Mouse (Mus musculus): Measurements from ENCODE around the gene Psmc3ip.

The Psmc3ip gene

DNA sequence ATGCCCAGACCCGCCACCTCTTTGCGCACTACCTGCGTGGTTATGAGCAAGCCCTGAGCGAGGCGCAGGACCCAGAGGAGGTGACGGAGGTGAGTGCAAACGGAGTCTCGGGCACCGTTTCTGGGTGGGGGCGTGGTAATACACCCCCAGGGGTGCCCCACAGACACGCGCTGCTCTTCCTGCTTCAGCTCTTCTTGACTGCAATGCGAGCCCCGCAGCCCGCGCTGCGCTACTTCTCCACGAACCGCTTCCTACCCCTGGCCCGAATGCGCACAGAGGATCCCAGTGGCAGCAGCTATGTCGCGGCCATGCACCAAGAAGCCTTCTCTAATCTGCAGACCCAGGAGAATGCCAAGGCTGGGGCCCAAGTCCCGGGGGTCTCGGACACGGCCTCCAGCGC lies 15.5 kb downstream of the Psmc3ip start:
- DNase-seq (ENCODE audit: low spot score in 2 of 2), result no peak

DNA sequence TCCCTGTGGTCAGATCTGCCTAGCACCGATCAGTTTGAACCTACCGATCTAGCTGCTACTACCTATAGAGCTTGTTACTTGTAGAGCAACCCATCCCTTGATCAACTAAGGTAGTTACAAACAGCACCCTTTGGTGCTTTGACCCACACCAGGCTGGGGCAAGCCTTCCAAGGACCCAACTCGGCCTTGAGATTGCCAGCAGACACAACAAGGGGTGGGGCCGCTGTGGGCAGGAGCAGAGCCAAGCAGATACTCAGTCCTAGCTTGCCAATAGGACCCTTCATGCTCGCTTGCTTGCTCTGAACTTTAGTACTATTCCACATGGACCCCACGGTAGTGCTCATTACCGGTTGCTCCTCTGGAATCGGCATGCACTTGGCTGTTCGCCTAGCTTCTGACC lies 17.1 kb downstream of the Psmc3ip start, which contains the start of gene Hsd17b1:
Gene Hsd17b1 (plus strand): TSS at position 291 of the 400 bp plus-strand sequence.
- DNase-seq (ENCODE audit: low spot score in 2 of 2), result no peak

DNA sequence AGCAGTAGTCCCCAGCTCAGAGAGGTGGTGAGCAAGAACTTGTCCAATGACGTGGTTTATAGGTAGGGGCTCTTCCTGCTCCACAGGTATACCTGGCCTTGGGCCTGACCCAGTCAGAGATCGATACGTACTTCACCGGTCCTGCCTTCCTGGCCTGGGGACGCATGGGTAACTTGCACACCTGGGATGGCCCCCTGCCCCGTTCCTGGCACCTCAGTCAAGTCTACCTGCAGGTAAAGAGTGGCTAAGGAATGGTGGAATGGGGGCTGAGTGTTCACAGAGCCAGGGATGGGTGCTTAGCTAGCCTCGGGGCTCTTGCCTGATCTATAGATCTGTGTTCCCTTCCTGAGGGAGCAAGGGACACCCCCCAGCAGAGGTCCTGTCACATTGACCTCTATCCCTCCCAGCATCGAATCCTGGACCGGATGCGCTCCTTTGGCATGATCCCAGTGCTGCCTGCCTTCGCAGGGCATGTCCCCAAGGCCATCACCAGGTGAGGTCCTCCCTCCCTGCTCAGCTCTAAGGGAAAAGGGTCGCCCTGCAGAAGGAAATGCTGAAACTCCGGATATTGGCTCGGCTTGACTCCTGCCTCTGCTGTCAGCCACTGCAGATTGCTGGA lies 23.3 kb downstream of the Psmc3ip start:
- DNase-seq (ENCODE audit: low spot score in 2 of 2), result no peak

DNA sequence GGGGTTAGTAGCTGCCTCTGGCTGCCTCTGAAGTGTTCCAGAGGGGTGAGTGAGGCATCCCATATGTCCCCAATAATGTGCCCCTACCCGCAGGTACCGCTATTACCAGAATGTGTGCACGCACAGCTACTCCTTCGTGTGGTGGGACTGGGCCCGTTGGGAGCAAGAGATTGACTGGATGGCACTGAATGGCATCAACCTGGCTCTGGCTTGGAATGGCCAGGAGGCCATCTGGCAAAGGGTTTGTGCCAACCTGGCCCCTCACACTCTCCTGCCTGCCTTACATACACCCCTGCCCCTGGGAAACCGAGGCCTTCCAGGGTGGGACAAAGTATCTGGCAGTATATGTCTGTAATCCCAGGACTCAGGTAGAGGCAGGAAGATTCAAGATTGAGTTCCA lies 24.2 kb downstream of the Psmc3ip start:
- no peak for DNase-seq (ENCODE audit: low spot score in 2 of 2)

DNA sequence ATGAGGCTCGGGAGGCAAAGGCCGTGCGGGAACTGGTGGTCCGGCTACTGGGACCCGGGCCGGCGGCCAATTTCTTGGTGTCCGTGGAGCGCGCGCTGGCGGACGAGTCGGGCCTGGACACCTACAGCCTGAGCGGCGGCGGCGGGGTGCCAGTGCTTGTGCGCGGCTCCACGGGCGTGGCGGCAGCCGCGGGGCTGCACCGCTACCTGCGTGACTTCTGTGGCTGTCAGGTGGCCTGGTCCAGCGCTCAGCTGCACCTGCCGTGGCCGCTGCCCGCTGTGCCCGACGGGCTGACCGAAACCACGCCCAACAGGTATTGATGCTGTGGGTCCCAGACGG lies 25.1 kb downstream of the Psmc3ip start:
- no peak for DNase-seq (ENCODE audit: low spot score in 2 of 2)

DNA sequence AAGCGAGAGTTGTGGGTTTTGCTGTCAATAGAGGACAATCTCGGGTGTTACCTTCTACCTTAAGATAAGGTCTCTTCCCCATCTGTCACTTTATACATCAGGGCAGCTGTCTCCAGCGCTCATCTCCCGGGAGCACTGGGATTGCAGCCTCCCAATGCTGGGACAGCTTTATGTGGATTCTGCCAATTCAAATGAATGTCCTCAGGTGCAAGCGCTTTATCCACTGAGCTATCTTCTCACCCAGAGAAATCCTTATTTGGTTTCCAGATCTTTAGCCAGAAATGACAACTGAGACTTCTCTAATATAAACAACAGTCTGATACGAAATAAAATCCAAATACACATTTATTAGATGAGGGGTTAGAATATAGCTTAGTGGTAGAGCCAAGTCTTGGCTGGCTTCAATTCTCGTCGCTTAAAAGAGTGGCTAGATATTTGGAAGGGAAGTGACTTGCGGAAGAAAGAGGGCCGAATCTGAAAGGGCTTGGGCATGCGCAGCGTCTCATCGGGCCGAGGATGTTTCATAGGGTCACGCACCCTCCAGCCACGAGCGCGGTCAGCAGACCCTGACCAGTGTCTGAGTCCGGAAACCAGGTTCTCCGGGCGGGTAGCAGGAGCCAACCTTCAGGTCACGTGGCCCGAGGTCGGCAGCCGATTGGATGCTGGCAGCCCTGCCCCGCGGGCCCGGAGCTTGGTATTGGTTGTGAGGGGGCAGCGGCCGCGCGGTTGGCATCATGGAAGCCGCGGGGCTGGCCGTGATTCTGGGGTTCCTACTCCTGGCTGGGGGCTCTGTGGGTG lies 25.6 kb downstream of the Psmc3ip start, which contains the start of gene Naglu:
Gene Naglu (plus strand): TSS at position 622 of the 798 bp plus-strand sequence.
- peak; percentile 95 to 96 for DNase-seq (ENCODE audit: low spot score in 2 of 2)

DNA sequence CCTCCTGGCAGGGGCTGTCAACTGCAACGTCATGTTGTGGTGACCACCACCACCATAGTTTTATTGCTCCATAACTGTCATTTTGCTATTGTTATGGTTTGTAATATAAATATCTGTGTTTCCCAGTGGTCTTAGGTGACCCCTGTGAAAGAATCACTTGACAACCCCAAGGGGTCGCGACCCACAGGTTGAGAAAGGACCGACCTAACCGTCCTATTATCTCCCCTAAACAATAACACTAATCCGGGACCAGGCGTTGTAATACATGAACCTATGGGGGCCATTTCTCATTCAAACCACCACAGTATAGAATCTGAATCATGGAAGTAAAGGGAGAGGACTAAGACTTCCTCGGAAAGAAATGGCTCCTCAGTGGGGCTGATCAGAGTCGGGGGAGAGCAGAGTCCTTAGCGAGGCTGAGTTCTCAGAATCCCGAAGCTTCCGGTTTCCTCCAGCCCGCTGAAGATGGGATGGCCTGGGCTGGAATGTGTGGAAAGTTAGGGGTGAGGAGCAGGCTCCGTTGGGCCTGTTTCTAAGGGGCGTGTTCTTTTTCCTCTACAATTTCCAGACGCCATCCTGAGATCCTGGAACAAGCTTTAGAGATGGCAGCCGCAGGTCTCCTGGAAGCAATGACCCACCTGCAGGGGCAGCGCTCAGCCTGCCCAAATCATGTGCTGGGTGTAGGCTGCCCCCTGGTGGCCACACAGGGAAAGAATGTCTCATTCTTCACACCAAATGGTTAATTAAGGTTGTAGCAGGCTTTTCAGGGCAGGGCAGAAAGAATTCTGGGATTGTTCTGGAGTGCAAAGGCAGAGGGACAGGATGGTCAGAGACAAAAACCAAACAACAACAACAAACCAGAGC lies 28.5 kb downstream of the Psmc3ip start:
- peak; percentile 69 to 82 for DNase-seq (ENCODE audit: low spot score in 2 of 2)

DNA sequence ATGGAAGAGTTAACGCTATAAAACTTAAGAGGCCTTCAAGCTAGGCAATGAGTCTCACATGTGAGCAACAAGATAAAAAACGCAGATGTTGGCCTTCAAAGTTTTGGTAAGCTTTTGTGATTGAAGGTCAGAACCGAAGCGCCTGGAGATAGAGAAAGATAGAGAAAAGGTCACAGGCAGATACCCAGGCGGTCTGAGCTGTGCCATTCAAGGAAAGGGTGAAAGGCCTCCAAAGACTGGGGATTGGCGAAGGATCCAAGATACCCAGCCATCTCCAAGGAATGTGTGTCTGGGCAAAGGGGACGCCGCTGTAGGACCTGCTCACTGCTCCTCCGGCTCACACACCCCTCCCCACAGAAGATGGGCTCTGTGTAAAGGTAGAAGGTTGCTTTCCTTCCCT lies 30.2 kb downstream of the Psmc3ip start:
- DNase-seq (ENCODE audit: low spot score in 2 of 2), result no peak

DNA sequence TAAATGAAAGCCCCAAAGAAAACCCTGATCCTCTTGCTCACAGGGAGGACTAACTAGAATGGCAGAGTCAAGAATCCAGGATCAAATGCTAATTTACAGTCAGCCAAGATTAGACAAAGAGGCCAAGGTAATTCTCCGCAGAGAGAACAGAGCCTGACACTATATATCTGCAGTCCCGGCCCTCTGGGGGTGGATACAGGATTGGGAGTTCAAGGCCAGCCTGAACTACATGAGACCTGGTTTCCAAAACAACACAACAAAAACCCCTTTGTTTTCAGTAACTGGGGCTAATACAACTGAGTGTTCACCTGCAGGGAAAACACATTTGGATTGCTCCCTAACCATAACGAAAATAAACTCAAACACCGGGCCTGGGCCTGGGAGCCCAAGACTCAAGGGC lies 30.8 kb downstream of the Psmc3ip start:
- no peak for DNase-seq (ENCODE audit: low spot score in 2 of 2)

DNA sequence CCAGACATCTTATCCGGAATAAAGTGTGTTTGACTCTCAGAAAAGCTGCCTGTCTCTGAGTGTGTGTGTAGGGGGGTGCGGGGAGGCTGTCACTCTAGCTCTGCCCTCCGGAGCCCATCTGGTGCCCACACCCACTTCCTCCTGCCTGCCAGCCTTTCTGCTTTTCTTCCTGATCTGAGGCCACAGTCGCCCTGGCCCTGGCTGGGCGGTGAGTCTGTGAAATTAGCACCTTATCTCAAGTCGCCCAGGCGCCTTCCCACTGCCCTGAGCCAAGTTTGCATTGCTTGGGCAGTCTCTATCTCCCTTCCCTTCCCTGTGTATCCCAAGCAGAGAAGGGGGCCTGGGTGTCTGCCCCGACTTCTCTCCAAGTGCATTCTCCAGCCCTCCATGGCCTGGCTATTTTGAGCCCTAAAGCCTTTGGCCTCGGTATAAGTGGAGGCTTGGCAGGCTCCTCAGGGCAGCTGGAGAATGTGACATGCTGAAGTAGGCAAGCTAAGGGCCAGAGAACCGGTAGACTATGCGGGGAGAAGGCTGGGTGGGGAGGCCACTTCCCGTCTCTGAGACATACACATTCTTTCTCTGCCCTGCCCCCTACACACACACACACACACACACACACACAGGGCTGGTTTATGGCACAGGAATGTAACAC lies 31.4 kb downstream of the Psmc3ip start:
- peak; percentile 91 to 93 for DNase-seq (ENCODE audit: low spot score in 2 of 2)

DNA sequence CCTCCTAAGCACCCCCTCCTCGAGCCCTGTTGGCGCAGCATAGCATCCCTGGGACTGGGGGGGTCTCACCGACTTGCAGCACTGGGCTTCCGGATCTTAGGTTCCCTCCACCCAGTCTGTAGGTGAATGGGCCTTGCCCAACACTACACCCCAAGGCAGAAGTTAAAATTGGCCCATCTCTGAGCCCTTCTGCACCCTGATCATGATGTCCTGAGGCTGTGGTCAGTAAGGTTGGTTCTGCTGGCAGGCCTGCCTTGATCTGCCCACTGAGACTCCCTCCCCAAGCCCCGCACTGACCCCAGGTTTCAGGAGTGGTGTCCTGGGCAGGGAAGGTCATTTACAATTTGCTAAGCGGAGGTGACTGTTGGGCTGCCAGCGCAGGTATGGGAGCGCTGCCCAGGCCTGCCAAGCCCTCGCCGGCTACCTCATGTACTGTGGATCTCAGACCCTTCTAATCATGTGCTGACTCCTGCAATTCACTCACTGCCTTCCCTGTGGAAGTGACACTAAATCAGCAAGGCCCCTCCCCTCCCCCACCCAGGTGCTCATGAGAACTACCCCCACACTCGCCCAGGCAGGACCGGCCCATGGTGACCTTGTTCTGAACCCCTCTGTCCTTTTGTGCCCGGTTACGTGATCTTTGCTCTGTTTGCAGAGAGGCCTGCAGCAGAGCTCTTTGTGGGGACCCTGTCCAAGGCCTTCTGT lies 32.1 kb downstream of the Psmc3ip start:
- DNase-seq (ENCODE audit: low spot score in 2 of 2), result no peak

DNA sequence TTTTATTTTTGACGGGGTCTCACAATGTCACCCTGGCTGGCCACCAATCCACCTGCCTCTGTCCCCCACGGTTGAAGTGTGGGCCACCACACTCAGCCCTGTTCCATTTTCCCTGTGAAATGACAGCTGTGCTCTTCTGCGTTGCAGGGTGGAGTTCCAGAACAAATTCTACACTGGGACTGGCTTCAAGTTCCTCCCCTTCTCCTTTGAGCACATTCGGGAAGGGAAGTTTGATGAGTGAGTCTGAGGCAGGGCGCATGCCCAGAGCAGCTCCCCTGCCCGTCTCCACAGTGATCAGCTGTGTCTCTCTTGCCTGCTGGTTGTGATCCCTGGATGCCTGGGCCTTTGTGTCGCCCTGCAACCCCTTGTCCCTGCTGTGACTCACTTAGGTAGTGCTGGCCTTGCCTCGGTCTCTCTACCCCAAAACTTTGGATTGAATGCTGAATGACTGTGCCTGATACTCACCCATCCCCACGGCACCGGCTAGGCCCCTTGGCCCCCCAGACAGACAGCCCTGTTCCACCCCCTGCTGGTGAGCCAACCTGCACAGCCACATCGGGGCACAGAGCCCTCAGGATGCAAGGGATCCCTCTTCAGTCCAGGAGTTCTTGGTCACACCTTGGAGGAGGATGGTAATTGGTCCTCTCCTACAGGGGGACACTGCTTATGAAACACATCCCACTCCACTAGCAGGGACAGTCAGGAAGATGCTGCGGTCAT lies 32.9 kb downstream of the Psmc3ip start:
- no peak for DNase-seq (ENCODE audit: low spot score in 2 of 2)

DNA sequence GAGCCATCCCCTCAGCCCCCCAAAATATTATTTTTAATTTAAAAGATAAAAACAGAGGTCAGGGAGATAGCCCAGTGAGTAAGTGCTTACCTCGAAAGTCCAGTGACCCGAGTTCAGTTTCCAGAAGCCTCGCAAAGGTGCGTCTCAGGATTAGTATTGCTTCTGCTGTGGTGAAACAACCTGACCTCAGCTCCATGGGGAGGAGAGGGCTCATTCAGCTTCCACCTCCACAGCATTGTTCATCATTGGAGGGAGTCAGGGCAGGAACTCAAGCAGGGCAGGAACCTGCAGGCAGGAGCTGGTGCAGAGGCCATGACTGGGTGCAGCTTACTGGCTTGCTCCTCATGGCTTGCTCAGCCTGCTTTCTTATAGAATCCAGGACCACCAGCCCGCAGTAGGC lies 34.2 kb downstream of the Psmc3ip start:
- DNase-seq (ENCODE audit: low spot score in 2 of 2), result no peak

DNA sequence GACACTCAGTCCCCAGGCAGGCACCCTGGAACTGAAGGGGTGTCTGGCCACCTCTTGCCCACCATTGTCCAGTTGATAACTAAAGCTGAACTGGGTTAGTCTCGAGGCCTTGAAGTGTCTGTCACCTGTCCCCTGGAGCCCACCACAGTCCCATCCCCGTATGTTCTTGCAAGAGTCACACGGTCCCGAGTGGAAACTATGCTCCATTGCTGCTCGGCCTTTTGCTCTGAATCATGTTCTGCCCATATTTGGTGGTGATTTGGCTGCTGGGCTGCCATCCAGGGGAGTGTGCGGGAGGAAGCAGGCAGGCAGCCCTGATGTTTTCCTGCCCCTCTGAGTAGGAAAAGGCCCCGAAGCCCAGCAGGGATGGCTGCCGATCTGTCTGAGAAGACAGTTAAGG lies 35.1 kb downstream of the Psmc3ip start:
- DNase-seq (ENCODE audit: low spot score in 2 of 2), result no peak

DNA sequence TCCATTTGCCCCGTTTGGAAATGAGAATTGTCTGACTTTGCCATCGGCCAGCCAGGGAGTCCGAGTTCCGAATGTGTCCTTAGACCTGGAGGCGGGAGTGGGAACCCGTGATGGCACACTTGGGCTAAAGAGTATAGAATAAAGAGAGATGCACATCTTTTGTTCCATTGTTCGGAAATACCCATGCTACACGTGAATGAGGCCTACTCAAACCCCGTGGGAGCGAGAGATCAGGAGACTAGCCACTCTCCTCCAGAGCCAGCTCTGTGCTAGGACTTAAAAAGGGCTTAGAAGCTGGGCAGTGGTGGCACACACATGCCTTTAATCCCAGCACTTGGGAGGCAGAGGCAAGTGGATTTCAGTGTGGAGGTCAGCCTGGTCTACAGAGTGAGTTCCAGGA lies 35.8 kb downstream of the Psmc3ip start:
- no peak for DNase-seq (ENCODE audit: low spot score in 2 of 2)

DNA sequence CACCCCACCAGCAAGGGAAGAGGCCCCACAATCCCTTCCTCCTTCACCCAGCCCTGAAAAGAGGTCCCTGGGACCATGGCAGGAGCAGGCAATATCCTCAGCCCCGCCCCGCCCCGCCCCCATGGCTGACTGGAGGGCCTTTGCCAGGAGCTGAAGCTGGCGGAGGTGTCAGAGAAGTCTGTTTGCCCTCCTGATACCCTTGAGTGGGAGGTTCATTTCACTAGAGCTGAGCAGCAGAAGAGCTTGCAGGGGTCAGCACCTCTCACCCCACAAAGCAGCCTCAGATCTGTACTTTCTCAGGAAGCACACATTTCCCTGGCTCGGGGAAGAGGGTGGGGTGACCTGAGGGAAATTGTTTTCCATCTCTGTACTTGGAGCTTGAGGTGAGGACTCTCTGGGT lies 36.5 kb downstream of the Psmc3ip start:
- DNase-seq (ENCODE audit: low spot score in 2 of 2), result no peak

DNA sequence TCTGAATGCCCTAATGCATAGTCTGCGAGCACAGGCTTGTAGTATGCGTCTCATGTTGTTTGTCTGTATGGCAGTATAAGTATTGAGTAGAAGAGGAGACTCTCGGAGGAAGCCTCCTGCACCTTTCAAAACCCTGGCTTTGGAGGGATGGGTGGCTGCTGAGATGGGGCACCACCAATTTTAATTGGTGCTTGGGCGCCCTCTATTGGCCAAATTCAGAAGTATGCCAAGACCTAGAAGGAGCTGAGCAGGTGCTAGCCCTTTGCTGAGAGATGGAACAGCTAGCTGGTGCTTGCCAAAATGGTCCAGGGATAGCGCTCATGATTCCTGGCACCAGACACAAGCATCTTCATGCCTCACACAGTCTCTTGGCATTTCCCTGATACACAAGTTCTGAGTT lies 37.4 kb downstream of the Psmc3ip start:
- peak; percentile 78 to 84 for DNase-seq (ENCODE audit: low spot score in 2 of 2)

DNA sequence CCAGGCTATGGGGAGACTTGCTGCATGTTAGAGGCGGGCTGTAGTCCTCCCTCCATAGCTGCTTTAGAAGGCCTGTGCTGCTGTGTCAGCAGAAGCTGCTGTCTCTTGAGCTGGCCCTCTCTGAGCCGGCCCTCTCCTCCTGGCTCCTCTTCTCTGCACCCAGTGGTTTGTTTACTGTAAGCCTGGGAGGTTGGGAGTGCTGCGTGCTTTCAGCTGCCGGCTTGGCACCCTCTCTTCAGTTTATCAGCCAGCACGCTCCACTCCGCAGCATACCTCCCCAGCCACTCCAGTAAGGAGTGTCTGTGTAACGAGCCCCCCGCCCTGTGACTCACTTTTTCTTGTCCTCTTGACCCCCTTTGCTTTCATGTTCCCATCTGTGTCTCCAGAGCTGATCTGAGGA lies 38.4 kb downstream of the Psmc3ip start:
- no peak for DNase-seq (ENCODE audit: low spot score in 2 of 2)

DNA sequence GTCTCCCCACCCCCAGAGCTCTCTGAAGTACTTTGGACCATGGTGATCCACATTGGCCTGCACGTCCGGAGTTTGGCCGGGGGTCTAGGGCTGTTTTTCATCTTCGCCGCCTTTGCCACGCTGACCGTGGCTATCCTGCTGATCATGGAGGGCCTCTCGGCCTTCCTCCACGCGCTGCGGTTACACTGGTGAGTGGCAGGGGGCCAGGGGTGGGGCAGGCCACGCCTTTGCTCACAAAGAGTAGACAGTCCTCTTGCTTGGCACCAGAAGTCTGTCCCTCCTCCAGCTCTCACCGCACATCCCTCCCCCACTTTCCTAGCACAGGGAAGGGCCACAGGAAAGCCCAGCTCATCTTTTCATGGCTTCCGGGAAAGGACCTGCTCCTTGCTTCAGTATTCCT lies 39.8 kb downstream of the Psmc3ip start:
- no peak for DNase-seq (ENCODE audit: low spot score in 2 of 2)

DNA sequence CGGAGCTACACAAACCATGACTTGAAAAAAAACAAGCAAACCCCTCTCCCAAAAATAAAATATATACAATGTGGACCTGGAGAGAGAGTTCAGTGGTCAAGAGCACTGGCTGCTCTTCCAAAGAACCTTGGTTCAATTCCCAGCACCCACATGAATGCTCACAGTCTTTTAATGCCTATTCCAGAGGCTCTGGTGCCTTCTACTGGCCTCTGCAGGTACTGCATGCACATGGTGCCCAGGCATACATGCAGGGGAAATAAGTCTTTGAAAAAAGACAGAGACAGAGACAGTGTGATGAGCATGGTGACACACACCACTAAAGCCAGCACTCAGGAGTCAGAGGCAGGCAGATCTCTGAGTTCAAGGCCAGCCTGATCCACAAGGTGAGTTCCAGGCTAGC lies 41.3 kb downstream of the Psmc3ip start:
- no peak for DNase-seq (ENCODE audit: low spot score in 2 of 2)
